Mouse (Mus musculus) MEL (cell line): Measurements from ENCODE around the gene Znrf3.

ENCODE experiments used
- BHLHE40 ChIP-seq: IDR thresholded peaks from 2 replicates; pipeline ENCODE4 v1.6.1; 2012; ENCODE audit warnings: low read depth, mild to moderate bottlenecking, inconsistent platforms, low read length, improper control_type of control experiment, borderline replicate concordance
- CHD1 ChIP-seq: IDR thresholded peaks from 2 replicates; pipeline ENCODE4 v1.6.1; 2012; ENCODE audit warnings: low read depth, mild to moderate bottlenecking, inconsistent platforms, low read length, improper control_type of control experiment
- CTCF ChIP-seq, 3 experiments: IDR thresholded peaks in 2 of 3; conservative IDR thresholded peaks in 1 of 3; 2 replicates each; pipeline ENCODE4 v1.5.1; 2011 to 2012; ENCODE audit warnings: low read length in 3 of 3, low read depth in 2 of 3, mild to moderate bottlenecking in 2 of 3, improper control_type of control experiment in 1 of 3, inconsistent platforms in 1 of 3, mixed read lengths in 1 of 3, moderate library complexity in 1 of 3; ENCODE audit not compliant: control insufficient read depth in 1 of 3, insufficient read depth in 1 of 3, poor library complexity in 1 of 3, severe bottlenecking in 1 of 3
- EP300 ChIP-seq, 2 experiments: IDR thresholded peaks; 2 replicates each; pipeline ENCODE4 v1.6.1; 2011; ENCODE audit warnings: improper control_type of control experiment in 2 of 2, low read length in 2 of 2, low read depth in 1 of 2, mild to moderate bottlenecking in 1 of 2
- ETS1 ChIP-seq: IDR thresholded peaks from 2 replicates; pipeline ENCODE4 v1.6.1; 2012; ENCODE audit warnings: low read depth, mild to moderate bottlenecking, inconsistent platforms, low read length, improper control_type of control experiment, moderate library complexity
- GATA1 ChIP-seq: IDR thresholded peaks from 2 replicates; pipeline ENCODE4 v1.6.1; 2011; ENCODE audit warnings: low read depth, low read length, improper control_type of control experiment
- JUND ChIP-seq: IDR thresholded peaks from 2 replicates; pipeline ENCODE4 v1.6.1; 2011; ENCODE audit warnings: low read depth, mild to moderate bottlenecking, improper control_type of control experiment, low read length
- KAT2A ChIP-seq: conservative IDR thresholded peaks from 2 replicates; pipeline ENCODE4 v1.6.1; 2012; ENCODE audit warnings: low read depth, low read length, improper control_type of control experiment, inconsistent platforms
- MAFK ChIP-seq: IDR thresholded peaks from 2 replicates; pipeline ENCODE4 v1.6.1; 2011; ENCODE audit warnings: low read depth, mild to moderate bottlenecking, low read length, improper control_type of control experiment, borderline replicate concordance
- NELFE ChIP-seq: IDR thresholded peaks from 2 replicates; pipeline ENCODE4 v1.6.1; 2011; ENCODE audit warnings: low read depth, low read length, improper control_type of control experiment
- POLR2A ChIP-seq, 2 experiments: IDR thresholded peaks; 2 replicates each; pipeline ENCODE4 v1.6.1; 2011 to 2012; ENCODE audit warnings: low read length in 2 of 2, mild to moderate bottlenecking in 2 of 2, control low read depth in 1 of 2, improper control_type of control experiment in 1 of 2, low read depth in 1 of 2, moderate library complexity in 1 of 2; ENCODE audit not compliant: control insufficient read depth in 1 of 2, insufficient read depth in 1 of 2, poor library complexity in 1 of 2
- RAD21 ChIP-seq: IDR thresholded peaks from 2 replicates; pipeline ENCODE4 v1.6.1; 2011; ENCODE audit warnings: mild to moderate bottlenecking, low read depth, low read length, improper control_type of control experiment
- SIN3A ChIP-seq: IDR thresholded peaks from 2 replicates; pipeline ENCODE4 v1.6.1; 2012; ENCODE audit warnings: low read length, improper control_type of control experiment, inconsistent platforms
- TCF12 ChIP-seq: IDR thresholded peaks from 2 replicates; pipeline ENCODE4 v1.6.1; 2014; ENCODE audit warnings: low read depth, mild to moderate bottlenecking, inconsistent platforms, low read length, improper control_type of control experiment, moderate library complexity

DNA sequence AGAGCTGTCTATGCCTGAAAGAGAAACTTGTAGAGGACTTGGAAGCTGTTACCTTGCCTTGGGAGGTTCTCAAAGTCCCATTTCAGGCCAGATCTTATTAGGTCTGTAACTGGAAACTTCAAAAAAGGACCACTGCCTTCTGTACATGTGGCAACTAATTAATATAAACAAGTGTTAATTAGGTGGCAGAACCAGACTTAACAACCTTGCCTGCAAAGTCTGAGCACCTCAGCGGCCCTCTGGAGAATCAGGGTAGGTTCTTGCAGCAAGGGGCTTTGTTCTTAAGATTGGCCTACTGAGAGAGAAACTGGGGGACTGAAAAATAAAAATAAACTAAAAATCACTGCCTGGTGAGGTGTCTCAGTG is 146.7 kb downstream of the Znrf3 start:
- TF ChIP-seq NELFE: no peak
- TF ChIP-seq RAD21: no peak
- TF ChIP-seq CTCF (IDR thresholded peaks at IDR 0.05 in 2 of 3, conservative IDR thresholded peaks at IDR 0.05 in 1 of 3; ENCODE audit: control insufficient read depth in 1 of 3, insufficient read depth in 1 of 3, low read depth in 2 of 3, low read length in 3 of 3, poor library complexity in 1 of 3, severe bottlenecking in 1 of 3): no peak
- no peak for TF ChIP-seq POLR2A (IDR thresholded peaks at IDR 0.05; ENCODE audit: control insufficient read depth in 1 of 2, insufficient read depth in 1 of 2, low read depth in 1 of 2, low read length in 2 of 2, poor library complexity in 1 of 2)
- TF ChIP-seq JUND: no peak
- TF ChIP-seq KAT2A: no peak
- no peak for TF ChIP-seq ETS1
- no peak for TF ChIP-seq EP300 (IDR thresholded peaks at IDR 0.05; ENCODE audit: low read depth in 1 of 2, low read length in 2 of 2)
- no peak for TF ChIP-seq MAFK
- TF ChIP-seq GATA1: no peak
- no peak for TF ChIP-seq SIN3A
- TF ChIP-seq CHD1: no peak
- TF ChIP-seq TCF12: no peak
- TF ChIP-seq BHLHE40: no peak
